Mouse (Mus musculus): ENCODE measurements around the gene Enpep.

Enpep gene

GRCm38 (mm10) chr3:129220681-129221379, 111.7 kb downstream of the Enpep start:
- peaks cover 91% of the 10 kb centered on the region for H3K27me3 ChIP-seq (ENCODE audit: insufficient read depth, low read length)
- no peak overlapping the region for H3K4me3 ChIP-seq (replicated peaks; ENCODE audit: low read length)
- peaks cover 70% of the 10 kb centered on the region for H3K4me1 ChIP-seq (replicated peaks; ENCODE audit: low read depth, low read length)
- H3K36me3 ChIP-seq (ENCODE audit: insufficient read depth, low read length), result no peaks in the 10 kb centered on the region
- TF ChIP-seq NANOG (IDR thresholded peaks at IDR 0.05; ENCODE audit: borderline replicate concordance, low read length) (no peak), CTCF (conservative IDR thresholded peaks at IDR 0.05; ENCODE audit: low read length) (no peak), POU5F1 (IDR thresholded peaks at IDR 0.05; ENCODE audit: borderline replicate concordance, low read length) (no peak)
- no peaks in the 10 kb centered on the region for H3K9me3 ChIP-seq (ENCODE audit: low read length)

- Histone ChIP-seq H3K27me3 (ENCODE audit: insufficient read depth, low read length) (peaks cover 92% of the 10 kb centered on the region), H3K9me3 (ENCODE audit: low read length) (no peaks in the 10 kb centered on the region), H3K4me1 (replicated peaks; ENCODE audit: low read depth, low read length) (peaks cover 72% of the 10 kb centered on the region), H3K4me3 (replicated peaks; ENCODE audit: low read length) (no peak overlapping the region), H3K36me3 (ENCODE audit: insufficient read depth, low read length) (no peaks in the 10 kb centered on the region)
- TF ChIP-seq POU5F1 (IDR thresholded peaks at IDR 0.05; ENCODE audit: borderline replicate concordance, low read length) (no peak), NANOG (IDR thresholded peaks at IDR 0.05; ENCODE audit: borderline replicate concordance, low read length) (no peak), CTCF (conservative IDR thresholded peaks at IDR 0.05; ENCODE audit: low read length) (no peak)
These were observed 112.3 kb downstream of the Enpep start for GRCm38 (mm10) chr3:129220086-129220670.

All from E14TG2a.4 (cell line).